Mouse (Mus musculus) thymus, adult 2 months (tissue): ENCODE data around the gene B230307C23Rik.

Source experiments
- CTCF ChIP-seq: fragments of 200-500 bp; IDR thresholded peaks from 2 replicates; pipeline ENCODE4 v1.5.1; 2012; ENCODE audit warnings: mild to moderate bottlenecking, control low read depth, low read length, moderate library complexity, borderline replicate concordance; ENCODE audit not compliant: control insufficient read depth, poor library complexity, insufficient read depth; ENCODE audit errors: extremely low read depth
- POLR2A ChIP-seq: fragments of 200-500 bp; IDR thresholded peaks from 2 replicates; pipeline ENCODE4 v1.6.1; 2012; ENCODE audit warnings: mild to moderate bottlenecking, low read length, control low read depth, moderate library complexity; ENCODE audit not compliant: control insufficient read depth, poor library complexity, insufficient read depth; ENCODE audit errors: extremely low read depth

GRCm38 (mm10) chr16:97961381-97962150 is 35.5 kb upstream of the B230307C23Rik start:
- TF ChIP-seq CTCF (no peak), POLR2A (no peak)
